Mouse (Mus musculus) mouse embryonic stem cell (cell line): ENCODE measurements around the gene Ccl28.
"Not testable (repeated sequence)": the region's sequence is repeated elsewhere in the genome, so short reads cannot be mapped to it uniquely, and the experiment has no call there.

ENCODE experiments used
- in situ Hi-C, 2 experiments: fragments of 300-500 bp; cut with MboI; formaldehyde crosslinking; loops; 1 replicate in 1 of 2; 3 replicates in 1 of 2; pipeline ENCODE4 v1.14.3; 2019 to 2020; ENCODE audit warnings: low sequenced_read_pairs in 2 of 2, low pct_unique_long_range_greater_than_20kb in 1 of 2, mixed read lengths in 1 of 2; ENCODE audit not compliant: unreplicated experiment in 1 of 2

The Ccl28 gene

GRCm38 (mm10) chr13:119641145-119641544, 17.5 kb downstream of the Ccl28 start:
- in situ Hi-C loops: no loop called here

- in situ Hi-C loops: no loop called here
Observed at GRCm38 (mm10) chr13:119644769-119645168, 21.1 kb downstream of the Ccl28 start.

GRCm38 (mm10) chr13:119646511-119646910, 22.9 kb downstream of the Ccl28 start:
- in situ Hi-C loops: no loop called here

GRCm38 (mm10) chr13:119648891-119649698, 25.5 kb downstream of the Ccl28 start:
- in situ Hi-C loops: no loop called here

- in situ Hi-C loops: no loop called here
Observed at GRCm38 (mm10) chr13:119649699-119650046, 26.1 kb downstream of the Ccl28 start.

GRCm38 (mm10) chr13:119654734-119655133, 31.1 kb downstream of the Ccl28 start:
- in situ Hi-C loops: no loop called here

- in situ Hi-C loops: no loop called here
Observed at GRCm38 (mm10) chr13:119656246-119656645, 32.6 kb downstream of the Ccl28 start.

GRCm38 (mm10) chr13:119656846-119657416, 33.3 kb downstream of the Ccl28 start:
- in situ Hi-C loops: no loop called here

- in situ Hi-C loops: not testable (repeated sequence)
Observed at GRCm38 (mm10) chr13:119661420-119661819, 37.8 kb downstream of the Ccl28 start.

GRCm38 (mm10) chr13:119678794-119679193, 55.2 kb downstream of the Ccl28 start:
- in situ Hi-C loops: no loop called here

GRCm38 (mm10) chr13:119679721-119680120, 56.1 kb downstream of the Ccl28 start:
- in situ Hi-C loops: no loop called here

GRCm38 (mm10) chr13:119681161-119681560, 57.5 kb downstream of the Ccl28 start:
- in situ Hi-C loops: no loop called here

- in situ Hi-C loops: no loop called here
Observed at GRCm38 (mm10) chr13:119684416-119685177, 61.0 kb downstream of the Ccl28 start.

GRCm38 (mm10) chr13:119689709-119690038, 66.1 kb downstream of the Ccl28 start:
- in situ Hi-C loops: loop anchor here in 1 of 2 experiments (5.0 kb wide), 1 partner anchor 52 kb away; no protein-coding TSS in a partner anchor

- in situ Hi-C loops: loop anchor here in 1 of 2 experiments (5.0 kb wide), 1 partner anchor 53 kb away; no protein-coding TSS in a partner anchor
Observed at GRCm38 (mm10) chr13:119690039-119690728, 66.6 kb downstream of the Ccl28 start, which contains the start of gene Hmgcs1. TSS of gene Hmgcs1 (plus strand) at chr13:119690379.

GRCm38 (mm10) chr13:119690876-119691620, 67.4 kb downstream of the Ccl28 start:
- in situ Hi-C loops: loop anchor here in 1 of 2 experiments (5.0 kb wide), 1 partner anchor 54 kb away; no protein-coding TSS in a partner anchor

GRCm38 (mm10) chr13:119691958-119692357, 68.3 kb downstream of the Ccl28 start:
- in situ Hi-C loops: loop anchor here in 1 of 2 experiments (5.0 kb wide), 1 partner anchor 55 kb away; no protein-coding TSS in a partner anchor

GRCm38 (mm10) chr13:119695676-119696075, 72.1 kb downstream of the Ccl28 start:
- in situ Hi-C loops: no loop called here
